Mouse (Mus musculus) neural tube, embryonic 10.5 days (tissue): ENCODE measurements around the gene Olfr1322.

Experiments
- DNase-seq: peaks from one replicate; pipeline ENCODE4 v3.0.0-alpha.2; 2017; ENCODE audit warnings: low spot score; ENCODE audit errors: extremely low spot score

Olfr1322 gene

GRCm38 (mm10) chrX:49891383-49891782 lies at the start of gene Olfr1322:
TSS of gene Olfr1322 (minus strand) at chrX:49891483.
- no peak for DNase-seq

DNA sequence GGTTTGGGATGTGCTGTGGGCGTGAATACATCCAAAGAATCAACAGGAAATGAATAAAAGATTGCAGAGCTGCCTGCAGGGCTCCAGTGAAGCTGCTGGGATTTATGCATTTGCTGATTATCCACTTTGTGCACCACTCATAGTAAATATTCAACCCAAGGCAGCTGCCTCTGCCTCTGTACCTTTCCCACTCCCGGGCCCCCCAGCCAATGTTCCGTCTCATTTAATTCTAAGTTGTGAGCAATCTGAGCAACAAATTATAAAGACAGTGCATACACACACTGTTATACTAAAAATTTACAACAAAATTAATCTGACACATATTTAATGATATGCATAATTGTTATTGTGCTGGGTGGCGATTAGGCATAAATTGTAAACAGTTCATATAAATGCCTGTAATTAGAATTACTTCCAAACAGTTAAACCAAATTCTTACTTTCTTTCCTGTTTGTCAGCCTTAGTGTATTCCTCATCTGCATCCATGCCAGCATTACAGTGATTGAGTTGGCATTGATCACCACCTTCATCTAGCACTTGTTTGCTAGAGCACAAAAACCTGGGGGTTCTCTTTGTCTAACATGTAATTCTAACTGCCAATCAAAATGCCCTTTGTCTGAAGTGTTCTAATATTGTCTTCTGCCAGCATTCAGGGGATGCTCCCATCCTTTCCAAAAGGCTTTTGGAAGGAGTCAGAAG lies 13.5 kb downstream of the Olfr1322 start:
- no peak for DNase-seq
